Mouse (Mus musculus) liver, embryonic 14.5 days (tissue): ENCODE data around the gene Ptpn20.

Experiments
- CTCF ChIP-seq: IDR thresholded peaks from 2 replicates; pipeline ENCODE4 v1.5.1; 2016; ENCODE audit warnings: antibody characterized with exemption, low read depth, control low read depth
- EP300 ChIP-seq: IDR thresholded peaks from 2 replicates; pipeline ENCODE4 v1.6.1; 2016; ENCODE audit warnings: antibody characterized with exemption, low read depth

GRCm38 (mm10) chr14:33607431-33607830 lies 18.4 kb downstream of the Ptpn20 start:
- TF ChIP-seq CTCF (no peak), EP300 (no peak)
